Mouse (Mus musculus) stomach, embryonic 15.5 days (tissue): ENCODE results near the gene Fam198b. TPM values are rescaled to one million over a fixed set of nuclear protein-coding genes. Genes with fewer than 3 reads are reported as not detected.

ENCODE experiments used
- ATAC-seq: fragments of 200-750 bp; cut with Nextera tagmentation; 2 replicates; pipeline ENCODE4 v1.8.0; 2017; ENCODE audit warnings: low read depth, moderate number of reproducible peaks, moderate TSS enrichment; ENCODE audit not compliant: insufficient read depth, low FRiP score
- H3K27ac ChIP-seq: fragments of 300-500 bp; sonication (generic); 2 replicates; pipeline ENCODE4 v1.5.1; 2015; ENCODE audit warnings: mild to moderate bottlenecking, inconsistent platforms
- H3K27me3 ChIP-seq: fragments of 300-500 bp; sonication (generic); replicated peaks from 2 replicates; pipeline ENCODE4 v1.6.1; 2015; ENCODE audit warnings: inconsistent platforms
- H3K36me3 ChIP-seq: fragments of 300-500 bp; sonication (generic); 2 replicates; pipeline ENCODE4 v1.6.1; 2015; ENCODE audit warnings: inconsistent platforms
- H3K4me1 ChIP-seq: fragments of 300-500 bp; sonication (generic); 2 replicates; pipeline ENCODE4 v1.6.1; 2015; ENCODE audit warnings: inconsistent platforms
- H3K4me2 ChIP-seq: fragments of 300-500 bp; sonication (generic); 2 replicates; pipeline ENCODE4 v1.6.1; 2015; ENCODE audit warnings: mild to moderate bottlenecking, inconsistent platforms
- H3K4me3 ChIP-seq: fragments of 300-500 bp; sonication (generic); replicated peaks from 2 replicates; pipeline ENCODE4 v1.5.1; 2015; ENCODE audit warnings: inconsistent platforms
- H3K9ac ChIP-seq: fragments of 300-500 bp; sonication (generic); 2 replicates; pipeline ENCODE4 v1.6.1; 2015; ENCODE audit warnings: inconsistent platforms
- H3K9me3 ChIP-seq: fragments of 300-500 bp; sonication (generic); 2 replicates; pipeline ENCODE4 v1.6.1; 2016; ENCODE audit warnings: inconsistent platforms
- WGBS: fragments of 180-500 bp; shearing (Covaris S2); methylation state at CpG from one replicate; pipeline ENCODE4 v1.1.7; 2015; 5-methylcytosine and 5-hydroxymethylcytosine counted together
- polyA plus RNA-seq: library from polyadenylated mRNA; unstranded; fragments of >200 nt; fragmentation: Nextera tagmentation; extraction: Ambion mirVana; gene quantifications from 2 replicates; pipeline ENCODE4 v1.2.1, GENCODE M21; 2015

Fam198b gene
- polyA plus RNA-seq, 1 experiment from 2014 or later, result 17.0 TPM

DNA sequence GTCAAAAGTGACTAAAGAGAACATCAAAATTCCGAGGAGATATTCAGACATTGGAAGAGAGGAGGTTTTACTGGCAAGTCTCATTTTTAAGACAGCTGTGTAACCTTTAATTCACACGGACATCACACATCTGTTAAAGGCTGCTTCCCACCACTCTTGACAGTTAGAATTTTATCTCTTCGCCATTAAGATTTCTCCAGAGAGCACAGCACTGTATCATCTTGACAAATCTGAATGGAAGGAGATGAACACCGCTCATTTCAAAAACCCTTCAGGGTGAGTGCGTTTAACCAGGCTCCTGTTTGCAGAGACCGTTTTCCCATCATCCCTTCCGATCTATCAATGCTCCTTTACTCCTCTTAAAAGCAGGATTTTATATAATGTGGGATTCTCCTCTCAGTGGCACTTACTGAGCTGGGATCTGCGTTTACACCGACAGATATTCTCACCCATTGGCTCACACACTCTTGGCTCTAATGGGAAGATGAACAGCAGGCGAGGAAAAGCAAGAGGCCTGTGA, 20.0 kb downstream of the Fam198b start:
- H3K9me3 ChIP-seq, result no peaks in the 10 kb centered on the region
- WGBS, result 57% methylated on average over 10 of the region's 10 CpGs
- H3K27ac ChIP-seq, result peak overlapping the region; percentile 32; the same call in 1 of the 2 replicates
- no peak overlapping the region for H3K4me3 ChIP-seq
- no peak for ATAC-seq
- peaks cover 11% of the 10 kb centered on the region; the same call in 1 of the 2 replicates for H3K4me1 ChIP-seq
- H3K4me2 ChIP-seq, result no peak overlapping the region
- no peaks in the 10 kb centered on the region for H3K36me3 ChIP-seq
- no peaks in the 10 kb centered on the region for H3K27me3 ChIP-seq
- H3K9ac ChIP-seq, result no peak overlapping the region

GRCm38 (mm10) chr3:79905397-79905796, 21.1 kb downstream of the Fam198b start:
- Histone ChIP-seq H3K27me3 (no peaks in the 10 kb centered on the region), H3K9ac (no peak overlapping the region), H3K4me2 (no peak overlapping the region), H3K27ac (no peak overlapping the region), H3K4me3 (no peak overlapping the region), H3K4me1 (peaks cover 11% of the 10 kb centered on the region; the same call in 1 of the 2 replicates), H3K36me3 (no peaks in the 10 kb centered on the region), H3K9me3 (no peaks in the 10 kb centered on the region)
- no peak for ATAC-seq

DNA sequence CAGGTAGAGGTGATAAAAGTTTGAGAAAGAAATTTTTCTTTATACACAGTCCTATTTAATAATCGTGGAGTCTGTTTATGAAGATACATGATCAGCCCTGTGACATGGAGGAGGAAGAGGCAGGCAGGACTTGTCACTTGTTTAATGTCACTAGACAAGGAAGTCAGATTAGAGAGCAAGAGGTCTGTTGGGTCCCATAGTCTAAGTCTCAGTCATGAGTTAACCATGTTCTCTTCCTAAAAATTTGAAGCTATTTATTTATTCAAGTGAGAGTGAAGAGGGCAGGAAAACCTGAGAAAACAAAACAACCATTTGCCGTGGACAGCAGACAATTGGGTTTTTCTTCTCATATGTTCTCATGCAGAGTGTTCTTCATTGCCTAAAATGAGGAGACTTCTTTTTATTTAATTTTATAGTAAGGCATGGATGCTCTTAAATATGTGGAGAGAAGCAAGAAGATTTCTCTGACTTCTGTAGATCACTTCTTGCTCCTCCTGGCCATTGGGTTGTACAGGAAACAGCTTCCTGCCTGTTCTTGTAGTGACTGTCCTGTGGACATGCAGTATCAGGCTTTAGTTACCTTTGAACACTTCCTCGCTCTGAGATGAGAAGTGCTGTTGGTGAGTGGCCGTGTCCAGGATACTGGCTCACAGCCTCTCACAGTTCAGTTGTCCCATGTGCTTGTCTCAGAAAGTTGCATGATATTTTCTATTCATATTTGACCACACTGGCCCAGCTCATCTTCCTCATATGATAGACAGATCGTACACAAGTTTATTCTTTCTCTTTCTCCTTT, 22.1 kb downstream of the Fam198b start:
- Histone ChIP-seq H3K27ac (no peak overlapping the region), H3K9ac (no peak overlapping the region), H3K9me3 (no peaks in the 10 kb centered on the region), H3K4me2 (no peak overlapping the region), H3K4me3 (no peak overlapping the region), H3K27me3 (no peaks in the 10 kb centered on the region), H3K36me3 (no peaks in the 10 kb centered on the region), H3K4me1 (peaks cover 11% of the 10 kb centered on the region; the same call in 1 of the 2 replicates)
- no peak for ATAC-seq
- 63% methylated on average over 5 of the region's 5 CpGs for WGBS

GRCm38 (mm10) chr3:79907223-79907622, 22.9 kb downstream of the Fam198b start:
- no peak overlapping the region for H3K27ac ChIP-seq
- no peaks in the 10 kb centered on the region for H3K27me3 ChIP-seq
- no peak overlapping the region for H3K4me3 ChIP-seq
- 36% methylated on average over 7 of the region's 7 CpGs for WGBS
- H3K4me1 ChIP-seq, result peaks cover 11% of the 10 kb centered on the region; the same call in 1 of the 2 replicates
- H3K36me3 ChIP-seq, result no peaks in the 10 kb centered on the region
- H3K4me2 ChIP-seq, result no peak overlapping the region
- H3K9ac ChIP-seq, result no peak overlapping the region
- no peaks in the 10 kb centered on the region for H3K9me3 ChIP-seq
- ATAC-seq, result no peak

GRCm38 (mm10) chr3:79910375-79911141, 26.2 kb downstream of the Fam198b start:
- H3K9ac ChIP-seq, result no peak overlapping the region
- no peaks in the 10 kb centered on the region for H3K36me3 ChIP-seq
- H3K27me3 ChIP-seq, result no peaks in the 10 kb centered on the region
- H3K4me3 ChIP-seq, result no peak overlapping the region
- 62% methylated on average over 10 of the region's 10 CpGs for WGBS
- ATAC-seq, result no peak
- H3K27ac ChIP-seq, result no peak overlapping the region
- H3K4me2 ChIP-seq, result no peak overlapping the region
- H3K9me3 ChIP-seq, result no peaks in the 10 kb centered on the region
- no peaks in the 10 kb centered on the region for H3K4me1 ChIP-seq

GRCm38 (mm10) chr3:79911166-79911565, 26.8 kb downstream of the Fam198b start:
- Histone ChIP-seq H3K9ac (no peak overlapping the region), H3K4me3 (no peak overlapping the region), H3K4me1 (no peaks in the 10 kb centered on the region), H3K27me3 (no peaks in the 10 kb centered on the region), H3K36me3 (no peaks in the 10 kb centered on the region), H3K27ac (no peak overlapping the region), H3K4me2 (no peak overlapping the region), H3K9me3 (no peaks in the 10 kb centered on the region)
- no peak for ATAC-seq
- WGBS, result 72% methylated on average over 3 of the region's 3 CpGs

DNA sequence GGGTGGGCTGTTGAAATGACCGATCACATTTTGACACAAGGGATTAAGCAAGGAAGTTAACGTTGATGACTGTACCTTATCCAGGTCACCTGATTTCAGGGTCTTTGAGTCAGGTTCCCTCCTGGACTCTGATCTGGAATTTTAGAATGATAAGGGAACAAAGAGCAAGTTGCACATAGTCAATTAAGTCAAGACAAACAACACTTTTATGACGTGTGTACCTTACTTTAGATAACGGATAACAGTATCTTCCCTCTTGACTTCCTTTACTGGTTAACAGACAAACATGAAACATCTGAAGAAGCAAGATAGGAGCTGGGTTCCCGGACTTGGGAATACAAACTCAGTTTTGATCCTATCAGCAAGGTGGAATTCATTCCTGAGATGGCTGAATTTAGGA, 29.7 kb downstream of the Fam198b start:
- H3K4me3 ChIP-seq, result no peak overlapping the region
- 59% methylated on average over 5 of the region's 5 CpGs for WGBS
- no peak overlapping the region for H3K27ac ChIP-seq
- no peaks in the 10 kb centered on the region for H3K36me3 ChIP-seq
- H3K9ac ChIP-seq, result no peak overlapping the region
- H3K4me2 ChIP-seq, result no peak overlapping the region
- no peak for ATAC-seq
- no peaks in the 10 kb centered on the region for H3K9me3 ChIP-seq
- H3K27me3 ChIP-seq, result no peaks in the 10 kb centered on the region
- no peaks in the 10 kb centered on the region for H3K4me1 ChIP-seq

DNA sequence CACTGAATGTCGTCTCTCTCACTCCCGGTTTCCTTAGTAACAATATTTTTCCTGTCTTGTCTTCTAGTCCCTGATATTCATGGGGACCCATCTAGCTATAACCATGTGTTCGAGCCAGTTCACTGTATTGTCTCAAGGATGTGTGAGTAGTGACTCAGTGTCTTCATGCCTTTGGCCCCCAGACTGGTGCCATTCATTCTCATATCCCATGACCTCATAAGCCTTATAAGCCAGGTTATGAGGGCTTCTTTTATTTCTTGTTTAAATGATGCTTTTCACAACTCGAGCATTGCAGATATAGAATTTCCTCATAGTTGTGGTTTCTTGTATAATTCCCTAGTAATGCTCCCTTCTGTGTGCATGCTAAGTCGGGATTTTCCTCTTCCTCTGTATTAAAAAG, 31.9 kb downstream of the Fam198b start:
- Histone ChIP-seq H3K27me3 (no peaks in the 10 kb centered on the region), H3K27ac (no peak overlapping the region), H3K36me3 (no peaks in the 10 kb centered on the region), H3K9me3 (no peaks in the 10 kb centered on the region), H3K4me2 (no peak overlapping the region), H3K9ac (no peak overlapping the region), H3K4me3 (no peak overlapping the region), H3K4me1 (no peaks in the 10 kb centered on the region)
- ATAC-seq, result no peak
- WGBS, result 82% methylated on average over 5 of the region's 5 CpGs

GRCm38 (mm10) chr3:79918761-79919160, 34.4 kb downstream of the Fam198b start:
- H3K4me3 ChIP-seq, result no peak overlapping the region

DNA sequence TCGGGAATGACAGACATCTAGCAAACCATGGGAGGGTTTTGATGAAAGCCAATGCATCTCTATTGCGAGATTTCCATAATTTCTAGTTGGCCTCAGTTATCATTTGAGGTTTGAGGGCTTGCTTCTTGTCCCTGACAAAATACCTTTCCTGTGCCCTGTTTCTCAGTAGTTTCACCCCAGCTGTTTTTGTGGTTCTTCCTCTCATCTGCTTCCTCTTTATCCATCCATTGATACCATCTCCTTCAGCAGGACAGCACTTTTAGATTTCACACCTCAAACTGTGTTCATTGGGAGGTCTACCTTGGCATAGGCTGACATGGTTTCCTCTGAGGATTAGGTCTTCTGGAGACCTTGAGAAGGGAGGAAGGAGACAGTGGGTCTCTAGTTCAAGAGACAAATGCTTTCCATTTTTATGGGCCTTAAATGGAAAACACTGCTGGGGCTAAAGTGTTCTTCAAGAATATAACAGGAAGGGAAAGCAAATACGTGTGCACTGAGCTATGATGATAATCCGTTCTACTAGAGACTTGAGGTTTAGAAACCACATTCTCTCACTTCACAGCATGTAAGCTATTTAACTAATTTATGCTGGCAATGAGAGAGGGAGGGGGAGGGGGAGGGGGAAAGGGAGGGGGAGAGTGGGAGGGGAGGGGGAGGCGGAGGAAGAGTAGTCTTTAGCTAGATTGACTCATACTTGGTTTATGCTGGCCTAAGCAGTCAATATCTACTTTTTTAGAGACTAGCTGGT, 41.8 kb downstream of the Fam198b start:
- 69% methylated on average over 5 of the region's 5 CpGs for whole genome bisulfite sequencing
- Histone ChIP-seq H3K36me3 (no peaks in the 10 kb centered on the region), H3K4me1 (no peaks in the 10 kb centered on the region), H3K27ac (no peak overlapping the region), H3K4me2 (no peak overlapping the region), H3K27me3 (no peaks in the 10 kb centered on the region), H3K4me3 (no peak overlapping the region), H3K9me3 (no peaks in the 10 kb centered on the region), H3K9ac (no peak overlapping the region)
- ATAC-seq, result no peak

More at GRCm38 (mm10) chr3:79918761-79919160, 34.4 kb downstream of the Fam198b start:
- H3K36me3 ChIP-seq, result no peaks in the 10 kb centered on the region
- no peak overlapping the region for H3K4me2 ChIP-seq
- H3K9me3 ChIP-seq, result no peaks in the 10 kb centered on the region
- no peak for ATAC-seq
- no peak overlapping the region for H3K27ac ChIP-seq
- H3K9ac ChIP-seq, result no peak overlapping the region
- H3K27me3 ChIP-seq, result no peaks in the 10 kb centered on the region
- H3K4me1 ChIP-seq, result no peaks in the 10 kb centered on the region

DNA sequence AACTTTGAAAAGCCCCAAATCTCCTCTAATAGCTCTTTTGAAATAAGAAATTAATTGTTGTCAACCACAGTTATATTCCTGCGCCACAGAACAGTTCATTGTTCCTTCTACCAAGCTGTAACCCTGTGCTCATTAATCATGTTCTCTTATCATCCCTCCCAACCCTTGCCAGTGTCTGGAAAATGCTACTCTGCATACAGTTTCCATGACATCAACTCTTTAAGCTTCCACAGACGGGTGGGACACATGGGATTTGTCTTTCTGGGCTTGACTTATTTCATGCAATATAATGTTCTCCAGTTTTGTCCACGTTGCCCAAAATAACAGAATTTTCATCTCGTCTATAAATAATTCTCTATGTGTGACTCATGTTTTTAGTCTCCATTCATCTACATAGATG, 42.7 kb downstream of the Fam198b start:
- no peak for ATAC-seq
- WGBS, result 44% methylated on average over 4 of the region's 4 CpGs
- no peak overlapping the region for H3K9ac ChIP-seq
- H3K36me3 ChIP-seq, result no peaks in the 10 kb centered on the region
- no peaks in the 10 kb centered on the region for H3K27me3 ChIP-seq
- H3K4me1 ChIP-seq, result no peaks in the 10 kb centered on the region
- H3K4me3 ChIP-seq, result no peak overlapping the region
- no peak overlapping the region for H3K4me2 ChIP-seq
- no peaks in the 10 kb centered on the region for H3K9me3 ChIP-seq
- H3K27ac ChIP-seq, result no peak overlapping the region
